Mouse (Mus musculus) cerebellum, adult 11 months (tissue): ENCODE measurements around the gene Scai.
"Not testable (repeated sequence)": the region's sequence is repeated elsewhere in the genome, so short reads cannot be mapped to it uniquely, and the experiment has no call there.

Experiments used
- DNase-seq: peaks from one replicate; pipeline ENCODE4 v3.0.0; 2022

Scai gene

DNA sequence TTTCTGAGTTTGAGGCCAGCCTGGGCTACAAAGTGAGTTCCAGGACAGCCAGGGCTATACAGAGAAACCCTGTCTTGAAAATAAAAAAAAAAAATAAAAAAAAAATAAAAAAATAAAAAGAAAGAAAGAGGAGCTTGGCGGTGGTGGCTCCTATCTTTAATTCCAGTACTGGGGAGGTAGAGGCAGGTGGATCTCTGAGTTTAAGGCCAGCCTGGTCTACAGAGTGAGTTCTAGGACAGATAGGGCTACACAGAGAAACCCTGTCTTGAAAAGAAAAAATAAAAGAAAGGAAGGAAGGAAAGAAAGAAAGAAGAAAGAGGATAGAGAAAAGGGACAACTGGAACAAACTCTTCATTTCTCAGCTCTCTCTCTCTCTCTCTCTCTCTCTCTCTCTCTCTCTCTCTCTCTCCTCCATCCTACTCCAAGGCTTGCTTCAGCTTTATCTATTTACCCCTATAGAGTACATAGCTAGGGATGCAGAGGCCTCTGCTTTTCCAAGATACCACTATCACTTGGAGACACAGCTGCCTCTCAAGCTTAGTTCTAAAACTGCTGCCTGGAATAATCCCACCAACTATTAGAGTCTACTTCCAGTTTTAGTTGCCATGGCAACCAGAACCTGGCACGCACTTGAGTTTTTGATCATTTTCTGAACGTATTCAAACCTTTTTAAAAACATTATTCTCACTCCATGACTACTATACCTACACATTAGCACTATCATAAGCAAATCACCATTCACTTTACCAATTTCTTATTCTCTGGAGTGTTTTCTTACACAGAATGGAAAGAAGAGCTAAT, 60.8 kb downstream of the Scai start:
- DNase-seq = no peak

DNA sequence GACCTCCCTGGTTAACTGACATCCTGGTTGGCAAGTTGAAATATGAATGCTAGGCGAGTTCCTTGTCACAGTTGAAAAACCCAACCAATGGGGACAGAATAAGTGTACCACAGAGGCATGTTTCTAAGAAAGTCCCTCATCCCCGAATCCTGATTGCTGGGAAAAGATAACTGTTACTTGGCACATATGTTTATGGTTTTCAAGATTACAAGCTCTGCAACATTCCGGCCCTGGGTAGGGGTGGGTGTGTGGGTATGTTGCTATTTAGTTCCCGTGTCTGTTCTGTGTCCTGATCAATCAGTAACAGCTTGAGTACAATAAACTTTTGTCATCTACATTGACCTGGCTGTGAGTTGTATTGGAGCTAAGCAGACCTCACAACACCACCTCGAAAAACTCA, 66.4 kb downstream of the Scai start:
- no peak for DNase-seq

DNA sequence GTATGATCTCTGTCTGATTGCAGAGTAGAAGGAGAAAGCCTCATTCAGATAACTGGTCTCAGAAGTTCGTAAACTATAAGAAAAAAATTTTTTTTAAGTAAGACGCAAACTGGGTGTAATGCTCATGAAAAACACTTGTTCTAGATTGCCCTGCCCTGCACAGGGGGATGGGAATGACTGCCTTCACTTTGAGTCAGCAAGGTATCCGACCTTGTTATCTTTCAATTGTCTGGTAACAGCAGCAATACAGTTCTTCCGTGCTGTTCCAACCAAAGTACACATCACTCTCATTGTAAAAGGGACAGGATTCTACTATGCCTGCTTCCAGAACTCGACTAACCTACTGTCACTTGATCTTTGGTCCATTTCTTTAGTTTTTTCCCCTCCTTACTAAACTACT, 69.4 kb downstream of the Scai start:
- no peak for DNase-seq

DNA sequence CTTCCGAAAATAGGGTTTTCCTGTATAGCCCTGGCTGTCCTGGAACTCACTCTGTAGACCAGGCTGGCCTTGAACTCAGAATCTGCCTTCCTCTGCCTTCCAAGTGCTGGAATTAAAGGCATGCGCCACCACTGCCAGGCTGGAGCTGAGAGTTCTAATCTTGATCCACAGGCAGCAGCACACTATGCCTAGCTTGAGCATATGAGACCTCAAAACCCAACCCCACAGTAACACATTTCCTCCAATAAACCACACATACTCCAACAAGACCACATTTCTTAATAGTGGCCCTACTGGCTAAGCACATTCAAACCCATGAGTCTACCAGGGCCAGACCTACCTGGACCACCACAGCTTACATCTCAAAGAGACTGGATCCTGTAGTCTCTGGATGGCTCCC, 74.0 kb downstream of the Scai start:
- DNase-seq = no peak

DNA sequence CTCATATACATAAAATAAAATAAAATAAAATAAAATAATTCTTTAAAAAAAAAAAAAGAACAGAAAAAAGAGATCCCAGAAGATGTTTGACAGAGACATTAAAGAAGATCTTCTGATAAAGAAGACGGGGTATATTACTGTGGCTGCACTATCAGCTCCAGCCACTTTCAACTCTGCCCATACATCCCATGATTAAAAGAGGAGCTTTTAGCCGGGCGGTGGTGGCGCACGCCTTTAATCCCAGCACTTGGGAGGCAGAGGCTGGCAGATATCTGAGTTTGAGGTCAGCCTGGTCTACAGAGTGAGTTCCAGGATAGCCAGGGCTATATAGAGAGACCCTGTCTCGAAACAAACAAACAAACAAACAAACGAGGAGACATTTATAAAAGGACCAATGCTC, 76.4 kb downstream of the Scai start:
- no peak for DNase-seq

DNA sequence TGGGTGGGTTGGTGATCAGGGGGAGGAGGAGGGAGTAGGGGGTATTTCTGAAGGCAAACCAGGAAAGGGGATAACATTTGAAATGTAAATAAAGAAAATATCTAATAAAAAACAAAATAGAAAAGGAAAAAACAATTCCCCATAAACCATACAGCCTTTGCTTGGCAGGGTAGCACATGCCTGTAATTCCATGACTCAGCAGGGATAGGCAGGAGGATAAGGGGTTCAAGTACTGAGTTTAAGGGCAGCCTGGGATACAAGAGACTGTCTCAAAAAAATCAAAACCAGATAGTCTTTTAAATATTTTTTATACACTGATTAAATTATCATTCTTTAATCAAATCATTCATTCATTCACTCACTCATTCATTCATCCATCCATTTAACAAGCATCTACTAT, 80.0 kb downstream of the Scai start:
- no peak for DNase-seq

DNA sequence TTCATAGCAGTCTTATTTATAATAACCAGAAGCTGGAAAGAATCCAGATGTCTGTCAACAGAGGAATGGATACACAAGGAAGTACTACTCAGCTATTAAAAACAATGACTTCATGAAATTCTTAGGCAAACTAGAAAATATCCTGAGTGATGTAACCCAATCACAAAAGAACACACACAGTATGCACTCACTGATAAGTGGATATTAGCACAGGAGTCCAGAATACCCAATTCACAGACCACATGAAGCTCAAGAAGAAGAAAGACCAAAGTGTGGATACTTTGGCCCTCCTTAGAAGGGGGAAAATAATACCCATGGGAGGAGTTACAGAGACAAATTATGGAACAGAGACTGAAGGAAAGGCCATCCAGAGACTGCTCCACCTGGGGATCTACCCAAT, 80.8 kb downstream of the Scai start:
- not testable (repeated sequence) for DNase-seq

DNA sequence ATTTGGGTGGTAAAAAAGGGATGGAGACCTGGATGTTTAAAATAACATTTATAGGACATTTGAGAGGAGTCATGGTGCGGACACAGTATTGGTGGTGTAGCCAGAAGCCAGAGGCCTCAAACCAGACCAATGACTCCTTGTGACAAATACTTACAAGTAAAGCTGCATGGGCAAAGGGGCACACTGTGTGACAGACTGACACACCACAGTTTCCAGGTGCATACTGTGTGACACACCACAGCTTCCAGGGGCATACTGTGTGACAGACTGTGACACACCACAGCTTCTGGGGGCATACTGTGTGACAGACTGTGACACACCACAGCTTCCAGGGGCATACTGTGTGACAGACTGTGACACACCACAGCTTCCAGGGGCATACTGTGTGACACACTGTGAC, 90.6 kb downstream of the Scai start:
- not testable (repeated sequence) for DNase-seq

DNA sequence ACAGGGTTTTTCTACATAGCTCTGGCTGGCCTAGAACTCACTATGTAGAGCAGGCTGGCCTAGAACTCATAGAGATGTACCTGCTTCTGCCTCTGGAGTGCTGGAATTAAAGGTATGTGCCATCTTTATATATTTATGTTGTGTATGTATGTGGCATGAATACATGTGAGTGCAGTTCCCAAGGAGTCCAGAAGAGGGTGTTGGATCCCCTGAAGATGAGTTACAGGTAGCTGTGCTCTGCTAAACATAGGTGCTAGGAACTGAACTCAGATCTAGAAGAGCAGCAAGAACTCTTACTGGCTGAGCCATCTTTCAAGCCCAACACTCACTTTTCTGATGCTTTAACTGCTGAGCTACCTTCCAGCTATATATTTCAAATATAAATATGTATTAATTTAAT, 92.5 kb downstream of the Scai start:
- no peak for DNase-seq

DNA sequence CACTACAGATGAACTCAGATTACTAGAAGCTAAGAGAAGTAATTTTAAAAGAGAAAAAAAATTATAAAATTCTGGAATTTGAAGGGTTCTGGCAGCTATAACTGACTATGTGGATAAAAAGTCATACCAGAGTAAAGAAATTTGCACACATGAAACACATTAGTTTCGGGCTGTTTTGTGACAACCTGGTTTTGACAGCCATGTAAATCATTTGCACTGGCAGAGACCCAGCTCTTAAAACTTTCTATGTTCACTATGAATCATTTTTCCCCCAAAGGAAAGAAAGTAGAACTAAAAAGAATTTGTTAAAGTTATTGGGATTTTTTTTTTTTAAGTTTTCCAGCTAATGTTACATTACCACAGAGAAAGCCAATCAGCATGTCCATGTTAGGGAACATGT, 98.6 kb downstream of the Scai start:
- DNase-seq = no peak

DNA sequence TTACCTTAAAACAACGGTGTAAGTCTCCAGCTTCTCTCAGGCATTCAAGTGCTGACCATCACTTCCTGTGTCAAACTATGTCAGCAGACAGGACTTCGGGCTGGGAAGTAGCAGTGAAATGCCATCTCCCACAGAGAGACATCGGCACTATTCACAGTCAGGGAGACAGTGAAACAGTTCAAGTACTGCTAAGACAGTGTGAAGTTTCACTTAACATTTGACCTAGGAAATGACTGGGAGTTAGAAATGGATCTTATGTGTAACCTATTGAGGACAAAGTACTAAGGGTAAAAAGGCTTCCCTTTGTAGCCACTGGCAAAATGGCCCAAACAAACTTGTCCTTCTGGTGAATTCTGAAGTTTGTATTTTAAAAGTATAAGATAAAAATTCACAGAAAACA, 107.8 kb downstream of the Scai start:
- DNase-seq = no peak

DNA sequence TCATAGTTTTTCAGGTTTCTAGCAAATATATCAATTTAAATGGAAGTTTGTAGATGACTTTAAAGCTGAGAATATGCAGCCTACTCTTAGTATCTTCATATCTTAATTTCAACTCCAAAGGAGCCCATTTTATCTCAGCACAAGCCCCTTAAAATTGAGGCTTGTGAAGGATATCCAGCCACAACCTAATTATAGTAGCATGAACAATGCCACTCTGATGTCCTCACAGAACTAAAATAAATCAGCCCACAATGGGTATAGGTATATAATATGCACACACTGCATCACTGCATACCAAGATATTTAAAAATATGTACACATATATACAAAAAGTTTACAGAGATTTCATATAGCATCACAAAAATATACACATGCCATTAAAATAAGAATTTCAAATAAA, 119.9 kb downstream of the Scai start:
- no peak for DNase-seq

DNA sequence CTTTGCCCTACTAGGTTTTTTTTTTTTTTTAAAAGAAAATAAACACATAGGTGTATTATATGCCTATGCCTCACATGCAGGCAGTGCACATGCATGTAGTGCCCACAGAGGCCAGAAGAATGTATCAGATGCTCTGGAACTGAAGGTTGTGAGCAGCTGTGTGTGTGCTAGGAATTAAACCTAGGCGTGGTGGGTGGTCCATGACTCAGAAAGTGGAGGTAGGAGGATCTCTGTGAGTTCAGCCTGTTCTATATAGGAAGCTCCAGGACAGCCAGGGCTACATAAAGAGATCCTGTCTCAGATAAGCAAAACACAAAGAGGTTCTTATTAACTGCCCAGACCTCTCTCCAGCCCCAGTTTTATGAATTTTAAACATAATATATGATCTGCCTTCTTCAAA, 121.4 kb downstream of the Scai start:
- DNase-seq = no peak

DNA sequence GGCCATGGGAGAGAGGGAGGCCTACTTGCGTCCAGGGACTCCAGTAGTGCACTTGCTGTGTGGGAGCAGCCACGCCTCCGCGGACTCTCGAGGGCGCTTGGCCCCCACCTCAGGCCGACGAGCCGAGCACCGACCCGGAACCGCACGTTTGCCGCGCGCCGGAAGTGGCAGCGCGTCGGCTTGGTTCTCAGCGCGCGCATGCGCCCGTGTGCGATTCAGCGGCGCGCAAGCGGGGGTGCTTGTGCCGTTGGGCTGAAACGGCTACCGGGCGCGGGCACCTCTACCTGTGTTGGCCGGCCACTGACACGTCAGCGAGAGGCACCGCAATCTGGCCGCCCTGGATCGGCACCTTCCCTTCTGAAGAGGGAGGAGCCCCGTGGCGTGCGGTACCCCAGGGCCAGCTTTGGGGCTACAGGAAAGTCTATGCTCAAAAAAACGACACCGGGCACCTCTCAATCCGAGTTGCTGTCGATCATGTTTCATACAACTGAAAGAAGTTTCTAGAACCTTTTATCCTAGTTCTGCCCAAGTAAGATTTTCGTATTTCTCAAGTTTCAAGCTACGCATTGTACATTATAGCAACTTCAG, 125.0 kb downstream of the Scai start, which contains the start of gene Golga1:
Golga1 (minus strand) TSS at position 142 of the 588 bp plus-strand sequence.
- DNase-seq = peak; percentile 89

DNA sequence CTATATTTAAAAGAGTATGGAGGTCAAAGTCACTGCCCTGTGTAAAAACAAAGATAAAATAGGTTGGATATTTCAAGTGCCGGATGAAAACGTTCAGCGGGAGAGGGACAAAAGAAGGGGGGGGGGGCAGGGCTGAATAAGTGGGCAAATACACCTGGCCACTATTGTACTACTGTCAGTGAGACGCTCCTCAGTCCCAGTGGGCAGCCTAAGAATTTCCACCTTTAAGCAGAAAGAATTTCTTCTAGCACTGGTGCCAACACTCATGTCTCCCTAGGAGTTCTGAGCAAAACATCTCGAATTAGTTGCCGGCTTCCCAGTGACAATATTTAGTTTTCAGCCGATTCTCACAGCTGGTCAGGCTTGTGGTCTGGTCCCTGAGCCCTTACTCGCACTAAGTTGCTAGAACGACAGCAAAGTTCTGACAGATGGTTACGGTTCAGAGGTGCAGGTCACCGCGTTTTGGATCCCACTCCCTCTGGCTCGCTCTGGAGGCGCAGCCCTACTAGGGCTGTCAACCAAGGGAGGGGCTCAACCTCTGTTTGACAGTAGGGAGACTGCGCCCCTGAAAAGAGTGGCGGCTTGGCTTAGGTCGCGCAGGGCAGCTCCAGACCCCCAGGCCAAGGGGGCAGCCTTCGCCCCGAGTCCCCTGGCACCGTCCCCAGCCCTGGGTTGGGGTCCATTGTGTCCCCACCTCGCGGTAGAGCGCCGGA, 125.7 kb downstream of the Scai start:
- DNase-seq = no peak

DNA sequence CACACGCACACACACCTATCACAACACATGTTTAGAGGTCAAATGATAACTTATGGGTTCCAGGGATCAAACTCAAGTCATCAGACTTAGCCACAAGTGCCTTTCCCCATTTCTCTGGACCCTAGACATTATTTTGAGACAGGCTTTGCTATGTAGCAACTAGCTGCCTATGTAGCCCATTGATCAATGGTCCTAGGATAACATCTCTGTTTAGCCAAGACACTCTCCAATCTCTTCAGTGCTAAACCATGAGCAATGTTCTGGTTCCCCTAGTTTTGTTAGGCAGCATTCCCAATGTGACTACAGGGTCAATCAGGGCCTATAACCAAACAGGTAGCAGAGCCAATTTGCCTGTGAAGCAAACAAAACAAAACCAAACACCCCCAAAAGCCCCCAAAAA, 142.0 kb downstream of the Scai start:
- DNase-seq = no peak

DNA sequence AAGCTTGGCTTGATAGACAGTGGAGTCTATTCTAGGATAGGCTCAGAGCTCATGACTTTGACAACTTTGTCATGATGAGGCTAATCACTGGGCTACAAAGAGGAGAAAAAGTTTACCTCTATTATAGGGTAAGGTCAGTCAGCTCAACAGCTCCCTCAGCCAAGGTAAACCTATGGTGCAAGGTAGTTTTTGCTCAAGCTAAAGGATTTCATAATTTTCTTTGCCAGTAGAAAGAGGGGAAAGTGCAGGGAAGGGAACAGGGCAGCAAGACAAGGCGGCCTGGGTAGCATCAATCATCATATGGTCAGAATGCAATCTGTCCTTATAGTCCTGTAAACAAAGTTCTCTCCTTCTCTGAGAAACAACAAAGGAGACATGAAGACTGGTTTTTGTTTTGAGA, 150.3 kb downstream of the Scai start:
- DNase-seq = no peak

DNA sequence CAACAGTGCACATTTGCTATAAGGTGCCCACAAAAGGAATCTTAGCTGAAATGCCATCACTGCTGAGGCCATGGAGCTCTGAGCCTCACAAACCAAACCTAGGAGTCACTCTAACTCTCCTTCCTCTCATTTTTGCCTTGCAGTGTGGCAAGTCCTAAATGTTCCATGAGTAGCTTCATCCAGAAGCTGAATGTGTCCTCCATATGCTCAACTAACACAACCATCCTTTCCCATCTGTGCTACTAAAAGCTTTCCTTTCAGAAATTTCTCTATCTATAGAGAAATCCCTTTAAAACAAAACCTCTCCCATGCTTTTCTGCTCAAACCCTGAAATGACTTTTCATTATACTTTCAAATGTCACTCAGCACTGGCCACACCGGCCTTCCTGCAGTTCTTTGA, 158.9 kb downstream of the Scai start:
- DNase-seq = no peak

DNA sequence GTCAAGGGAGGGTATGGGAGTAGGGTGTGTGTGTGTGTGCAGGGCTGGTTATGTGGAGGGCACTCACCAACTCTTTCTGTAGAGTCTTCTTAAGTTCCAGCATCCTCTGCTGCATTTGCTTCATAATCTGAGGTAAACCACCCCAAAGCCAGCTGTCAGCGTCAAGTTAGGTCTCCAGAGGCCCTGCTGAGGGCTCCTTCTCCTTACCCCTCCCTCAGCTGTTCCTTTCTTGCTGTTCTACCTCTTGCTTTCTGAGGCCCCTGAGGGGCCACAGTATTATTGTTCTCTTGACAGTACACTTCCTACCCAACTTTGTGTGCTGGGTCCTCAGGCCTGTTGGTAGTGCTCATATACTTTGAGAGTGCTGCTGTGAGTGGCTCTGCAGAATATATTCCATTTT, 170.5 kb downstream of the Scai start:
- DNase-seq = no peak

DNA sequence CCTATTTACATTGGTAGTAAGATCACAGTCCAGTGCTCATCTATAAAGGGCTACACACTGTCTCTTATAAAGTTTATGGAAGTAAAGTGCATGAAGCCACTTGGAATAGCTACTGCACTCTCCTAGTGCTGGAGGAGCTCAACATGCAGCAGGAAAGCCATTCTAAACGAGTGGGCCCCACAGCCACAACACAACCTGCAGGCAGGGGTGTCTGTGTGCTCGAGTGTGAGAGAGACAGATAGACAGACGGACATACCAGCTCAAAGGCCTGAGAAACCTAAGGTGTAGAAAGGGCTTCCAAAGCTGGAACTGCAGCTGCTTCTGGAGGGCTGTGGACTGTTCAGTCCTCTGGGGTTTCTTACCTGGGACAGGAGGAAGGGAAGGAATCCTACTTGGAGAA, 174.0 kb downstream of the Scai start:
- DNase-seq = no peak
